Mouse (Mus musculus) frontal cortex, adult (tissue): Measurements from ENCODE around the gene Slc12a8.
A peak's percentile ranks its signal among the peaks of the same experiment; 100 is the strongest.

ENCODE experiments used
- ATAC-seq: cut with Nextera tagmentation; 2 replicates; pipeline ENCODE4 v1.9.2; 2017; ENCODE audit warnings: mild to moderate bottlenecking, moderate library complexity, mixed read lengths; ENCODE audit not compliant: low TSS enrichment

Gene Slc12a8

DNA sequence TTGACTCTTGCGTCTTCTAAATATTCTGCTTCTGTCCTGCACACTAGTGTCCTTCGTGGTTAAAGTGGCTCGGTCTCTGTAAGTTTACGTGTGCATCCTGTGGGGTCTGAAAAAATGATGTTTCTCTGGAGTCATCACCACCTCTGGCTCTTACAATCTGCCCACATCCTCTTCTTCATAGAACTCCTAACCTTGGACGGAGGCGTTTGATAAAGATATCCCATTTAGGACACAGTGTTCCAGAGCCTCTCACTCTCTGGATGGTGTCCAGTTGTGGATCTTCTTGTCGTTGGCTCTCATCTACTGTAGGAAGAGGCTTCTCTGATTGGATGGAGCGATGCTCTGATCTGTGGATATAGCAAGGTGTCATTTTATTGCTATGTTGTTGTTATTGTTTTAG, 65.4 kb downstream of the Slc12a8 start:
- no peak for ATAC-seq

GRCm38 (mm10) chr16:33583333-33583732, 66.2 kb downstream of the Slc12a8 start:
- no peak for ATAC-seq

GRCm38 (mm10) chr16:33583881-33584454, 66.8 kb downstream of the Slc12a8 start:
- peak; percentile 25 for ATAC-seq

- peak; percentile 58 for ATAC-seq
Measured at GRCm38 (mm10) chr16:33584455-33585082, 67.4 kb downstream of the Slc12a8 start.

DNA sequence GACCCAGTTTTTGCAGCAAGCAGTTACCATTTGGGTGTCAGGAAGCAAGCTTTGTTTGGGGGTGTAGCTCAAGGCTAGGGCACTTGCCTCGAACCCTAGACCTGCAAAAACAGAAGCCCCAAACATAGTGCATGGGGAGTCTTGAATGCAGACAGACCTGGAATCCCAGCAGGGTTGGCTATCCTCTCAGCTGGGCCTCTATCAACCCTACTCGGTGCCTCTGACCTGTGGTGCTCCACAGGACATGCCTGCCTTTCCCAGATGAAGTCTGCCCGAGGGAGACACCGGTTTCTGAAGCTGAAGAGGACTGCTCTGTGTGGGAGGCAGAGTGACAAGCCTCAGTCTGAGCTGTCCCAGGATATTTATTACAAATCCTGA, 67.9 kb downstream of the Slc12a8 start:
- ATAC-seq: no peak

GRCm38 (mm10) chr16:33587283-33588127, 70.4 kb downstream of the Slc12a8 start:
- no peak for ATAC-seq

- no peak for ATAC-seq
Measured at GRCm38 (mm10) chr16:33588845-33589244, 71.7 kb downstream of the Slc12a8 start.

GRCm38 (mm10) chr16:33590438-33590837, 73.3 kb downstream of the Slc12a8 start:
- ATAC-seq: no peak

GRCm38 (mm10) chr16:33591390-33592067, 74.4 kb downstream of the Slc12a8 start:
- ATAC-seq: peak; percentile 82

GRCm38 (mm10) chr16:33592286-33592685, 75.2 kb downstream of the Slc12a8 start:
- no peak for ATAC-seq

- ATAC-seq: no peak
Measured at GRCm38 (mm10) chr16:33593467-33593866, 76.3 kb downstream of the Slc12a8 start.

GRCm38 (mm10) chr16:33594037-33594771, 77.1 kb downstream of the Slc12a8 start:
- no peak for ATAC-seq

DNA sequence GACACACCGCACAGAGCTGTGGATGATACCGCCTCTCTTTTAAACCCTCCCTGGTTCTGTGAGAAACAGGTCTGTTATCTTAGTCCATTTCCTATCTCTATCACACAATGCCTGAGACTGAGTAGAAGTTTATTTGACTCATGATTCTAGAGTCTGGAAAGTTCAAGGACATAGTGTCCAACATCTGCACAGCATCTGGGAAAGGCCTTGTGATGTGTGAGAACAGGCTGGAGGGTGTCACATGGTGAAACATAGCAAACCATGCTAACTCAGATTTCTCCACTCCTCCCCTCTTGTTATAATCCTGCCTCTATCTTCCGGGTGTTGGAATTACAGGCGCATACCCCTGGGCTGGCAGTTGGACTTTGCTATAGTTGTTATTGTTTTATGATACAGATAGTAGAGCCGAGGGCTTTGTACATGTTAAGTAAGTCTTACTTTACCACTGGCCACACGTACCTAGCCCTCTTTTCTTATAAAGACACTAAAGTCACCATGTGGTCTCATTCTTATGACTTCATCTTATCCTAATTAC, 78.2 kb downstream of the Slc12a8 start:
- no peak for ATAC-seq

- ATAC-seq: no peak
Measured at GRCm38 (mm10) chr16:33596213-33596612, 79.1 kb downstream of the Slc12a8 start.

GRCm38 (mm10) chr16:33600216-33600615, 83.1 kb downstream of the Slc12a8 start:
- no peak for ATAC-seq

DNA sequence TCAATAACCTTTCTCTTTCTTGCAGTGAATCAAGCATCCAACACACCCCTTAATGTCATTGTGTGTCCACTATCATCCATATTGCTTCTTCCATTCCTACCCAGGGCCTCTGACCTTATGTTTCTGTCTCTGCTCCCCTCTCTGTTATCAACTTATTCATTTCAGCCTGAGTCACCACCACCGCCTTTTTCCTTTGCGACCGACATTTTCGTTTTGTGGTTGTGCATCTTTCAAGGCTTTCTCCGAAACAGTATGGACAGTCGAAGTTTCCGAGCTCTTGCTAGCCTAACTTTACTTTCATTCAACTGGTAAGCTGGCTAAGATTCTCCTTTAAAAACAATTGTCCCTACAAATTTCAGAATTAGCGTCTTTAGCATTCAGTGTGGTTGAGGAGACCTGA, 84.2 kb downstream of the Slc12a8 start:
- no peak for ATAC-seq

- no peak for ATAC-seq
Measured at GRCm38 (mm10) chr16:33605647-33606596, 88.8 kb downstream of the Slc12a8 start.

DNA sequence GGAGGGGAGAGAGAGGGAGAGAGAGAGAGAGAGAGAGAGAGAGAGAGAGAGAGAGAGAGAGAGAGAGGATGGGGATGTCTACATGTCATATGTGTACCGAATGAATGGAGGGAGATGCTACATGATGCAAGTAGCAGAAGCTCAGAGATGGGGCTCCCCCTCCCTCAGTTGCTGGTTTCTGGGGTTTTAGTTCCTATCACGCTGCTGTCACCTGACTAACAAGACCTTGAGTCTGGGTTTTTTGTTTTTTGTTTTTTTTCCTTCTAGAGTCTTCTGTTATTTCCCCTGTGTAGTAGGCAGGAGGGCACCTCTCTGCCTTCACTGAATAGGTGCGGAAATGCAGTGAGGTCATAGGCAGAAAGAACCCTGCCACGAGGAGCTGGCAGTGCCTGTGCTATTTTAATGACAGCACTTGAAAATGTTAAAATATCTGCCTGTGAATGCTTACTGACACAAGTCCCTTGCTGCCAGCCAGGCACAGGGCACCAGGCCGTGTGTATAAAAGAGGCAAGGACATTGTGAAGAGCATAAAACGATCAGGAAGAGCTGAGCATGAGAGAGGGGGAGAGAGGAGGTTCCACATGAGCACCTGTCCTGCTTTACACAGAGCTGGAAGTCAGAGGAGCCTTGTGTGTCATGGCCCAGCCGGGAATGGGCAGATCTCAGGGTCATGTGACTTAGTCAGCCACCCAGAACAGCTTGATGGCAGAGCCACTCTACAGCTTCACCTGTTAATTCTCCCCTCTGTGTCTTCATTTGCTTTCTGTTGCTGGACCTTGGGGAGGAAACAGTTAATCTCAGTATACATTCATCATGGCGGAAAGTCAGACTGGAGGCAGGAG, 89.8 kb downstream of the Slc12a8 start:
- no peak for ATAC-seq

- no peak for ATAC-seq
Measured at GRCm38 (mm10) chr16:33609554-33609953, 92.4 kb downstream of the Slc12a8 start.
